Mouse (Mus musculus) embryo, embryonic 10.5 days (tissue): ENCODE results near the gene Clrn2.
A peak's percentile ranks its signal among the peaks of the same experiment; 100 is the strongest.
"Not testable (repeated sequence)": the region's sequence is repeated elsewhere in the genome, so short reads cannot be mapped to it uniquely, and the experiment has no call there.

Source experiments
- DNase-seq: peaks from one replicate; pipeline ENCODE4 v3.0.0-alpha.2; 2015; ENCODE audit warnings: low spot score

The Clrn2 gene

GRCm38 (mm10) chr5:45453451-45453850, at the start of gene Clrn2:
Gene Clrn2 (plus strand): TSS chr5:45453751.
- DNase-seq, result no peak

- no peak for DNase-seq
Measured at GRCm38 (mm10) chr5:45406129-45406528, 47.4 kb upstream of the Clrn2 start.

- DNase-seq, result no peak
Measured at GRCm38 (mm10) chr5:45416478-45416877, 37.1 kb upstream of the Clrn2 start.

- no peak for DNase-seq
Measured at GRCm38 (mm10) chr5:45417859-45418443, 35.6 kb upstream of the Clrn2 start.

- peak; percentile 24 for DNase-seq
Measured at GRCm38 (mm10) chr5:45419841-45420638, 33.5 kb upstream of the Clrn2 start.

GRCm38 (mm10) chr5:45421881-45422844, 31.4 kb upstream of the Clrn2 start:
- DNase-seq, result peak; percentile 49

GRCm38 (mm10) chr5:45424021-45424886, 29.3 kb upstream of the Clrn2 start:
- DNase-seq, result peak; percentile 77

GRCm38 (mm10) chr5:45425771-45426170, 27.8 kb upstream of the Clrn2 start:
- DNase-seq, result not testable (repeated sequence)

- no peak for DNase-seq
Measured at GRCm38 (mm10) chr5:45426416-45427034, 27.0 kb upstream of the Clrn2 start.

- no peak for DNase-seq
Measured at GRCm38 (mm10) chr5:45427891-45428290, 25.7 kb upstream of the Clrn2 start.

GRCm38 (mm10) chr5:45435967-45436950, 17.3 kb upstream of the Clrn2 start:
- DNase-seq, result no peak

- no peak for DNase-seq
Measured at GRCm38 (mm10) chr5:45437826-45438225, 15.7 kb upstream of the Clrn2 start.

- no peak for DNase-seq
Measured at GRCm38 (mm10) chr5:45438301-45438700, 15.2 kb upstream of the Clrn2 start.

- no peak for DNase-seq
Measured at GRCm38 (mm10) chr5:45441124-45441523, 12.4 kb upstream of the Clrn2 start.

- no peak for DNase-seq
Measured at GRCm38 (mm10) chr5:45441745-45442144, 11.8 kb upstream of the Clrn2 start.

GRCm38 (mm10) chr5:45444130-45444832, 9.3 kb upstream of the Clrn2 start:
- DNase-seq, result no peak

GRCm38 (mm10) chr5:45448676-45449075, 4.9 kb upstream of the Clrn2 start:
- no peak for DNase-seq

GRCm38 (mm10) chr5:45449206-45449605, 4.3 kb upstream of the Clrn2 start:
- DNase-seq, result no peak
